Mouse (Mus musculus) urinary bladder, adult 18-20 months (tissue): ENCODE data around the gene Limd2.
A peak's percentile ranks its signal among the peaks of the same experiment; 100 is the strongest.
"Not testable (repeated sequence)": the region's sequence is repeated elsewhere in the genome, so short reads cannot be mapped to it uniquely, and the experiment has no call there.

Experiments used
- DNase-seq, 2 experiments: peaks; one replicate each; pipeline ENCODE4 v3.0.0; 2022; ENCODE audit warnings: low spot score in 2 of 2, mixed read lengths in 2 of 2

Gene Limd2

DNA sequence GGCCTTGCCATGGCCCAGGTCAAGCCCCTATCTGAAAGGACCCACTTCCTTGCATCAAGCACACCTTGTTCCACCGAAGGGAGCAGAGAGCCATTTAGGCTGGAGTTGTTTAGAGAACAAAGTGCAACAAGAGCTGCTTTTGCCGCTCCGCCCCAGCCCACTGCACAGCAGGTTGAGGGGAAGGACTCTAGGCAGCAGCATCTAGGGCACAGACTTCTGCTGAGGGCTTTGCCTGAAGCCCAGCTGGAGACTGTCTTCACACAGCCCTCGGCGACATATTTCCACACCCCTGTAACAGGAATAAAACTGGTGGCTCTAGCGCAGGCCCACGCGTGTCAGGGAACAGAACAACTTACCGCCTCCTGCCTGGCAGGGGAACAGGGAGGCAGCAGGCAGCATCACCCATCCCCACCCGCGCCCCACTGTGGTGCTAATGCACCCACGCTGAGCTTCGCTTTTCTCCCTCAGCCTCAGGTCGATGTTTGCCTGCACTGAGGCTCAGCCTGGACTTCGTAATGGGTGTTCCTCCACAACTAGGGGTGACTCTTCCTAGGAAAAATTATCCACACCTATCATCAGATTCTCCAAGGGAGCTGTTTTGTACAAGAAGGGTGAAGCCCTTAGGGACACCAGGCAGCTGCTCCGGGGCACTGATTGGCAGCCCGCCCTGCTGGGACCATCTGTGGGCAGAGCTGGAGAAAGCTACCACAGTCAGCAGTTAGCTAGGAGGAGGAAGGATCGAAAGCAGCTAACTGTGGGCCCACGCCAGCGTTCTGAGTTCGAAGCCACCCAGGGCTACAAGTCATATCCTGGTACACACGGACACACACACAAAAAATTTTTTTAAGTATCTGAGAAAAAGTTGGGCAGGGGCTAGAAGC, at the start of gene Limd2, which contains the start of gene Gm10840:
Gene Limd2, minus strand, starts transcription at position 20 of the 881 bp plus-strand sequence.
Gene Gm10840, plus strand, starts transcription at position 10 of the 881 bp plus-strand sequence.
- peak in 1 of 2 experiments; percentile 21 for DNase-seq

DNA sequence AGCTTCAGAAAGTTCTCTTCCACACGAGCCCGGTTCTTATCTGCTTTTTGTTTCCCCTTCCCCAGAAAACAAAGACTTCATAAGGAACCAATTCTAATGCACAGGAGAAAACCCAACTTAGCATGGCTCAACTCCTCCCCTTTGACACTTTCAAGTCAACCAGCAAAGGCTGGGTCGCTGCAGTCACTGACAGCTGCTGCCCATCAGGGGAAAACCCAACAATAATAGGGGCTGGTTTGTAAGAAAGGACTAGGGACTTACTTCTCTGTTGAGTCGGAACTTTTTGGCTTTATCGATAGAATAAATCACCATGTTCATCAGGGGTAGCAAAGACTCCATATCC, 41.4 kb upstream of the Limd2 start, which contains the start of gene Strada:
Gene Strada, minus strand, starts transcription at position 46 of the 343 bp plus-strand sequence.
- DNase-seq = no peak

- no peak for DNase-seq
These were observed 40.9 kb upstream of the Limd2 start for GRCm38 (mm10) chr11:106201337-106202122.

GRCm38 (mm10) chr11:106200756-106201155, 40.1 kb upstream of the Limd2 start:
- DNase-seq = no peak

DNA sequence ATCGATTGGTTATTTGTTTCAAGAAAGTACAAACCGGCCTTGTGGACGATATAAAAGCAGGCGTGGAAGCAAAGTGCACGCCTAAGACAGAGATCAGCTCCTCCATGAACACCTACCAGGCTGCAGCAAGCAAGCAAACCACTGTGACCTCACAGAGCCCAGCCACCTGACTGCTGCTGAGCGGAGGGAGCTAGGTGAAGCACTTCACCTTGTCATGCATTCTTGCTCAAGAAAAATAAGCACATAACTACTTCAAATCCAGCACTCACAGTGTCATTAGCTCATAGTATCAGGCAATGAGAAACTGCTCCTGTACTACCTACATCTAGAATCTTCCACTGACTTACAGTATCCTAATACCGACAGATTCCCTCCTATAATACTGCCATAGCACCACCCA, 39.3 kb upstream of the Limd2 start:
- DNase-seq = not testable (repeated sequence)

DNA sequence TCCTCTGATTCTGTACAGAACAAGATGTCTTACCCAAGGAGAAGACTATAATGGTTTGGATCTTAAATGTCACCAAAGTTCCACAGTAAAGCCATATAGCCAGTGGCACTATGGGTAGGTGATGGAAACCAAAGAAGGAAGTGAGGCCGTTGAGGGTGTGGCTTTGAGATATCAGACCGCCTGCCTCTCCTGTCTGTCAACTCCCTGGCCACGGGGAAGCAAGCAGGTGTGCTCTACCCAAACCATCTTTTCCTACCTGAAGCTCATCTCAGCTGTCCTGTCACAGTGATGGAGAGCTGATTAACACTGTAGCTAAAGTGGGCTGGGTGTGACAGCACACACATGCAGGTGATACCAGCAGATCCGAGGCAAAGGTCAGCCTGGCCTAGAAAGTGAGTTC, 37.6 kb upstream of the Limd2 start:
- DNase-seq = no peak

- no peak for DNase-seq
These were observed 34.7 kb upstream of the Limd2 start for GRCm38 (mm10) chr11:106195341-106195740.

- no peak for DNase-seq
These were observed 34.2 kb upstream of the Limd2 start for GRCm38 (mm10) chr11:106194891-106195290.

GRCm38 (mm10) chr11:106194155-106194541, 33.5 kb upstream of the Limd2 start:
- DNase-seq = no peak

DNA sequence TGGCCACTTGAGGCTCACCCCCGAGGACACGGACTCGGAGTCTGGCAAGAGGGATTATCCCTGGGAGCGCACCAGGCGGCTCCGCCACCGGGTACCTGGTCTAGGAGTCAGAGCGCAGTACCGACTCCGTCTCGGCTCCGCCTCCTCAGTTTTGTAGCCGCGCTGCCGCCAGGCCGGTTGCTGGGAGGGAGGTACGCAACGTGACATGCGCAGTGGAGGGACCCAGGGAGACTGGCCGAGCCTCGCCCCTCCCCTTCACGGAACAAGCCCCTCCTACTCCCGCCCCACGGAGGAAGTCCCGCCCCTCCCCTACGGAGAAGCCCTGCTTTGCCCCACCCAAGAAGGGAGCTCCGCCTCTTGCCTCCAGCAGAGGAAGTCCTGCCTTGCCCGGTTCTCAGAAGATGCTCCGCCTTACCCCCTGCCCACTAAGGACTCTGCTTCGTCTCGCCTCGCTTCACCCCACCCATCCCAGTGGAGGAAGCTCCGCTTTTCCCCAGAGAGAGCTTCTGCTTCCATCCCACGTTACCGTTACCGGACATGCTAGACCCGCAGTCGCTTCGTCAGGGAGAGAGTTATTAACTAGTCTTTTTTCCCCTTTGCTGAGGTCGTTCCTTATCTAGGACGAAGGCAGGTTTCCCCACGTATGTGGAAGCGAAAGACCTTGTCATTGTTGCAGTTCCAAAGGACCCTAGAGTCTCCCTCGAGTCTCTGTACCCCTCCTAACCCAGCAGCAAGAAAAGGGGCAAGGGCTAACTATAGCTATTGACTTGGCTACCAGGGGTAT, 32.9 kb upstream of the Limd2 start:
- peak; percentile 88 to 97 for DNase-seq

DNA sequence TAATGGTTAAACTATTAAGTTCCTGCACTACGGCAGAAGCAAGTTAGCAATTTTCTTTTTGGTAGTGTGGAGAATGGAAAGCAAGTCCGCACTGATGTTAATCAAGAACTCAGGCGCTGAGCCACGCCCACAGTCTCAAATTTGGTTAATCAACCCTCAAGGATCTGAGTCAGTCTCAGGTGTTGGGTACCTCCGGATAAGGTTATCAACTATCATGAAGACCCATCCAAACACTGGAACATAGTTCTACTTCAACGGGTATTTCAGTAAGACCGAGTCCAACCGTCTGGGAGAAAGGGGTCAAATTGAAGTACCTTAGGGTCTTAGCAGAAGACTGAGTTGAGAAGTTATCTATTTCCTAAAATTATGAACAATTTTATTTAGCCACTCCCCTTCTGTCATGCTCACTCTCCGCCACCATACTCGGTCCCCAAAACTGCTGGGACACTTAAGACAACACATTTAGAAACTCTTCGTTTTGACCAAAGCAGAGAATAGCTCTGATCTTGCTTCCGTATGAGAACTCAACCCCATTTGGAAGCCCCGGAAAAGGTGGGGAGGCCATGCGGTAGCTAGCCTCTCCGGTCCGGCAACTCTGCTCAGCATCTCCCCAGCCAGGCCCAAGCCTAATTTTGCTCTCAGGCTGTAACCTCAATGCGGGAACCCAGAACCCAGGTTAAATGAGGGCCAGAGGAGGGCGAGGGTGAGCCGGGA, 32.2 kb upstream of the Limd2 start:
- DNase-seq = no peak

GRCm38 (mm10) chr11:106192241-106192640, 31.6 kb upstream of the Limd2 start:
- no peak for DNase-seq

- no peak for DNase-seq
These were observed 31.1 kb upstream of the Limd2 start for GRCm38 (mm10) chr11:106191716-106192115.

DNA sequence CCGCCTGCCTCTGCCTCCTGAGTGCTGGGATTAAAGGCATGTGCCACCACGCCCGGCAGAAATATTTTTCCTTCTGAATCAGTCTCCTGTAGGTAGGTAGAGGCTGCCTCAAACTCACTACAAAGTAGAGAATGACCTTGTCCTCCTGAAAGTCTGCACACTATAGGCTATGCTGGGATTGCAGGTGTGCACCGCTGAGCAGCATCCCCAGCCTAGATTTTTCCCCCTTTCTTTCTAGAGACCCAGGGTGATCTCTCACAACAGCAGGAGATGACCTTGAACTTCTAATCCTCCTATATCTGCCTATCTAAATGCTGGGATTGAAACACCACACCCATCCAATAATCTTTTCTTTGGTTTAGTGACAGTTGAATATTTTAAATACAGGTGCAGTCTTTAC, 26.7 kb upstream of the Limd2 start:
- no peak for DNase-seq

- no peak for DNase-seq
These were observed 19.8 kb upstream of the Limd2 start for GRCm38 (mm10) chr11:106180449-106180801.

- no peak for DNase-seq
These were observed 19.2 kb upstream of the Limd2 start for GRCm38 (mm10) chr11:106179711-106180448.

DNA sequence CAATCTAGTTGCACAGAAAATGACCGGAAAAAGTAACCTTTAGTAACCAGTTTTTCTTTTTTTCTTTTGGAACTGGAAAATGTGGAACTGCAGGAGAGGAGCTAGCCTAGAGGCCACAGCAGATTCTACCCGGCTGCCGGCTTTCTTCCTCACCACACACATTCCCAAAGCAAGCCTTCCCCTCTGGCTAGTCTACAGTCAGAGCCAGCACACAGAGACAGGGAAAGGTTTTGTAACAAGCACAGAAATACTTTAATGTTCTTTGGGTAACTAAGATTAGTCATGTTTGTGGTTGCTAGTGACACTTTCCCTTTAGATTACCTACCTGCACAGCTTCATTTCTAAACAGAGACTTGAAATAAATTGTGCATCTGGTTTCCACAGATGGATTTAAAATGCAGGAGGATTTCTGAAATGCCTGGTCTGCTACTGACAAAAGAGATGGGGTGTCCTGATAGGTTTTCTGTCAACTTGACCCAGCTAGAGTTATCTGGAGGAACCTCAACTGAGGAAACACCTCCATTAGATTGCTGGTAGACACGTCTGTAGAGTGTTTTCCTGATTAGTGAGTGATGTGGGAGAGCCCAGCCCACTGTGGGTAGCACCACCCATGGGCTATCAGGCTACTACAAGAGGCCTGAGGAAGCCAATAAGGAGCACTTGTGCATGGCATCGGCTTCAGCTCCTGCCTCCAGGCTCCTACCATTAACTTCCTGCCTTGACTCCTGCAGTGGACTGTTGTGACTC, 17.5 kb upstream of the Limd2 start:
- DNase-seq = no peak

GRCm38 (mm10) chr11:106176372-106176771, 15.7 kb upstream of the Limd2 start:
- no peak for DNase-seq

- no peak for DNase-seq
These were observed 14.4 kb upstream of the Limd2 start for GRCm38 (mm10) chr11:106175081-106175480.

- no peak for DNase-seq
These were observed 13.7 kb upstream of the Limd2 start for GRCm38 (mm10) chr11:106174372-106174771.
